Mouse (Mus musculus) spleen, adult 2 months (tissue): ENCODE data around the gene Otulinl.

Source experiments
- CTCF ChIP-seq: fragments of 200-500 bp; IDR thresholded peaks from 2 replicates; pipeline ENCODE4 v1.5.1; 2011; ENCODE audit warnings: mild to moderate bottlenecking, inconsistent platforms; ENCODE audit not compliant: insufficient read depth, insufficient read length, insufficient replicate concordance; ENCODE audit errors: extremely low read depth
- POLR2A ChIP-seq: fragments of 200-500 bp; IDR thresholded peaks from 2 replicates; pipeline ENCODE4 v1.6.1; 2011; ENCODE audit warnings: low read depth, low read length, inconsistent platforms

DNA sequence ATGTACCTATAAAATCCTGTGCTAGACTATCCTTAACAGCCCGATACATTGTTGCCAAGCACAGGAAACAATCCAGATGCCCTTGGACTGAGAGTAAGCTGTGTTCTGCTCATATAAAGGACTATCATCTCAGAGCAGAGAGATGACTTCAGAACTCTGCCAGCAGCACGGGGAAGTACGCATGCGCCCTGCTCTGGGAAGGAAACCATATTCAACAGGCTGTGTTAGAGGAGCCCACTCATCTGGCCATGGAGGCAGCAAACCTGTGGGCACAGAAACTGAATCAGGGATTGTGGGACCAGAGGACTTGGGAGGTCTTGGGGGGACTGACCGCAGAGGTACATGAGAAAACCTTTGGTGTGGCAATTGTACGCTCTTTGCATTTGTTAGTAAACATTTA is 19.7 kb downstream of the Otulinl start:
- no peak for TF ChIP-seq CTCF
- TF ChIP-seq POLR2A, result no peak
